Mouse (Mus musculus): Measurements from ENCODE around the gene Daxx.

GRCm38 (mm10) chr17:33921361-33921760 is 12.1 kb downstream of the Daxx start:
- no peak for TF ChIP-seq CTCF (IDR thresholded peaks at IDR 0.05; ENCODE audit: control insufficient read depth, insufficient read depth, insufficient read length)
- no peak for TF ChIP-seq MAX (IDR thresholded peaks at IDR 0.05)
- TF ChIP-seq USF1 (IDR thresholded peaks at IDR 0.05; ENCODE audit: low read depth), result no peak
- TF ChIP-seq CEBPB (IDR thresholded peaks at IDR 0.05; ENCODE audit: low read depth), result no peak
- no peak for TF ChIP-seq FOSL1 (IDR thresholded peaks at IDR 0.05; ENCODE audit: insufficient read depth, low read length, poor library complexity, severe bottlenecking)
- no peak for TF ChIP-seq MYOD1 (IDR thresholded peaks at IDR 0.05; ENCODE audit: control insufficient read depth, insufficient read length, low read depth)
- TF ChIP-seq MYOG (IDR thresholded peaks at IDR 0.05; ENCODE audit: control insufficient read depth, extremely low read depth, insufficient read length), result no peak
